Mouse (Mus musculus) midbrain, embryonic 11.5 days (tissue): ENCODE results near the gene Pip4k2a. TPM values are rescaled to one million over a fixed set of nuclear protein-coding genes. Genes with fewer than 3 reads are reported as not detected.

Source experiments
- ATAC-seq: fragments of 200-750 bp; cut with Nextera tagmentation; 2 replicates; pipeline ENCODE4 v1.8.0; 2017; ENCODE audit warnings: moderate TSS enrichment, moderate library complexity; ENCODE audit not compliant: low FRiP score
- DNase-seq: peaks from one replicate; pipeline ENCODE4 v3.0.0; 2015; ENCODE audit warnings: low spot score; ENCODE audit errors: missing footprints
- H3K27ac ChIP-seq: fragments of 300-500 bp; sonication (generic); 2 replicates; pipeline ENCODE4 v1.5.1; 2014; ENCODE audit warnings: low read depth, low read length
- H3K27me3 ChIP-seq: fragments of 300-500 bp; sonication (generic); 2 replicates; pipeline ENCODE4 v1.6.1; 2014; ENCODE audit warnings: mild to moderate bottlenecking, low read length, moderate library complexity, mixed read lengths; ENCODE audit not compliant: control insufficient read depth, insufficient read depth
- H3K36me3 ChIP-seq: fragments of 300-500 bp; sonication (generic); 2 replicates; pipeline ENCODE4 v1.6.1; 2014; ENCODE audit warnings: mild to moderate bottlenecking, low read length, moderate library complexity, mixed read lengths; ENCODE audit not compliant: control insufficient read depth, insufficient read depth
- H3K4me1 ChIP-seq: fragments of 300-500 bp; sonication (generic); 2 replicates; pipeline ENCODE4 v1.6.1; 2014; ENCODE audit warnings: low read length; ENCODE audit not compliant: control insufficient read depth, insufficient read depth
- H3K4me2 ChIP-seq: fragments of 300-500 bp; sonication (generic); 2 replicates; pipeline ENCODE4 v1.6.1; 2014; ENCODE audit warnings: mild to moderate bottlenecking, moderate library complexity
- H3K4me3 ChIP-seq: fragments of 300-500 bp; sonication (generic); 2 replicates; pipeline ENCODE4 v1.5.1; 2014; ENCODE audit warnings: low read depth, low read length
- H3K9ac ChIP-seq: fragments of 300-500 bp; sonication (generic); 2 replicates; pipeline ENCODE4 v1.6.1; 2014; ENCODE audit warnings: low read length
- H3K9me3 ChIP-seq: fragments of 300-500 bp; sonication (generic); 2 replicates; pipeline ENCODE4 v1.6.1; 2016; ENCODE audit warnings: low read length; ENCODE audit not compliant: control insufficient read depth
- WGBS: fragments of 180-500 bp; shearing (Covaris S2); extraction: QIAGEN DNeasy Blood & Tissue Kit; methylation state at CpG from one replicate; pipeline ENCODE4 v1.1.7; 2014; 5-methylcytosine and 5-hydroxymethylcytosine counted together
- polyA plus RNA-seq: library from polyadenylated mRNA; unstranded; fragments of >200 nt; fragmentation: Nextera tagmentation; extraction: Ambion mirVana; gene quantifications from 2 replicates; pipeline ENCODE4 v1.2.1, GENCODE M21; 2014

Pip4k2a gene
- polyA plus RNA-seq, 1 experiment from 2014 or later = 9.7 TPM

GRCm38 (mm10) chr2:19007580-19007979 is 9.7 kb upstream of the Pip4k2a start:
- Histone ChIP-seq H3K36me3 (no peaks in the 10 kb centered on the region), H3K4me3 (no peak overlapping the region), H3K9me3 (no peaks in the 10 kb centered on the region), H3K27me3 (no peaks in the 10 kb centered on the region), H3K27ac (no peak overlapping the region), H3K4me2 (no peak overlapping the region), H3K9ac (no peak overlapping the region), H3K4me1 (no peaks in the 10 kb centered on the region)
- DNase-seq (no peak), ATAC-seq (no peak)
- 85% methylated on average over 4 of the region's 4 CpGs for WGBS

DNA sequence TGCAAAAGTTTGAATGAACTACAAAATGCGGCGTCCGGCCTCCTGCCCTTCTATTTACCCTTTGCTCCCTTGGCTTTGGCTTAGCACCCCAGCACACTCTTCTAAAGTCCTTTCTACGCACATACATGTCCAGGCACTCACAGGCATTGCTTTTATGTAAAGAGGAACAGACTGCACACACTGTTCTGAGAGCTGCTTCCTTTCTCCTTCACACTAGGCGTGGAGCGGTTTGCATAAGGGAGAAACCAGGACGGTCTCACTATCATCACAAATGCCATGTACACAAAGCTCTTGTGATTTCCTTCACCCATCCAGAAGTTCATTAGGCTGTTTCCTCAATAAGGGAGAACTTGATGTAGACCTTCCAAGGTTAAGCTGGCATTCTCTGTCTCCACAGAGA is 8.2 kb upstream of the Pip4k2a start:
- no peaks in the 10 kb centered on the region for H3K27me3 ChIP-seq
- no peaks in the 10 kb centered on the region for H3K36me3 ChIP-seq
- ATAC-seq (no peak), DNase-seq (no peak)
- no peak overlapping the region for H3K4me3 ChIP-seq
- WGBS = 90% methylated on average over 7 of the region's 7 CpGs
- H3K4me2 ChIP-seq = no peak overlapping the region
- H3K9ac ChIP-seq = no peak overlapping the region
- H3K27ac ChIP-seq = no peak overlapping the region
- no peaks in the 10 kb centered on the region for H3K4me1 ChIP-seq
- H3K9me3 ChIP-seq = no peaks in the 10 kb centered on the region

- Histone ChIP-seq H3K27me3 (no peaks in the 10 kb centered on the region), H3K9me3 (no peaks in the 10 kb centered on the region), H3K4me1 (no peaks in the 10 kb centered on the region), H3K27ac (no peak overlapping the region), H3K4me3 (no peak overlapping the region), H3K4me2 (no peak overlapping the region), H3K9ac (no peak overlapping the region), H3K36me3 (no peaks in the 10 kb centered on the region)
- DNase-seq = no peak
- WGBS = 79% methylated on average over 10 of the region's 10 CpGs
- ATAC-seq = no peak
These were observed 6.9 kb upstream of the Pip4k2a start for GRCm38 (mm10) chr2:19004801-19005200.

DNA sequence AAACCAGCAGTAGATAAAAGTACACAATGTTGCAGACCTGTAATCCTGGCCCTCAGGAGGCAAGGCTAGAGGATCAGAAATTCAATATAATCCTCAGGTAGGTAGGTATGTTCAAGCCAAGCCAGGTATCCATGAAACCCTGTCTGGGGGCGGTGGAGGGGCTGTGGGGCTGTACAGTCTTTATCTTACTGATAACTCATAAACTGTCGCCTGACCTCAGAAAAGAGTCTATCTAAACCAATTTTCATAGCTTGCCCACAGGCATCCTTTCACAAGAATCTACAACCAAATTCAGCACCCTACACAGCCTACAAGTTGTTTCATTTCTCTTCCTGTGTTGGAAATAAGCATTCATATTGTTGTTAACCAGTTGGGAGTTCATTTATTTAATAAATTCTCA is 1.5 kb upstream of the Pip4k2a start:
- WGBS = 82% methylated on average over 2 of the region's 2 CpGs
- no peak for ATAC-seq
- Histone ChIP-seq H3K36me3 (no peaks in the 10 kb centered on the region), H3K9ac (no peak overlapping the region), H3K4me1 (peaks cover 12% of the 10 kb centered on the region), H3K4me2 (no peak overlapping the region), H3K27me3 (no peaks in the 10 kb centered on the region), H3K27ac (no peak overlapping the region), H3K4me3 (no peak overlapping the region), H3K9me3 (no peaks in the 10 kb centered on the region)
- DNase-seq = no peak

DNA sequence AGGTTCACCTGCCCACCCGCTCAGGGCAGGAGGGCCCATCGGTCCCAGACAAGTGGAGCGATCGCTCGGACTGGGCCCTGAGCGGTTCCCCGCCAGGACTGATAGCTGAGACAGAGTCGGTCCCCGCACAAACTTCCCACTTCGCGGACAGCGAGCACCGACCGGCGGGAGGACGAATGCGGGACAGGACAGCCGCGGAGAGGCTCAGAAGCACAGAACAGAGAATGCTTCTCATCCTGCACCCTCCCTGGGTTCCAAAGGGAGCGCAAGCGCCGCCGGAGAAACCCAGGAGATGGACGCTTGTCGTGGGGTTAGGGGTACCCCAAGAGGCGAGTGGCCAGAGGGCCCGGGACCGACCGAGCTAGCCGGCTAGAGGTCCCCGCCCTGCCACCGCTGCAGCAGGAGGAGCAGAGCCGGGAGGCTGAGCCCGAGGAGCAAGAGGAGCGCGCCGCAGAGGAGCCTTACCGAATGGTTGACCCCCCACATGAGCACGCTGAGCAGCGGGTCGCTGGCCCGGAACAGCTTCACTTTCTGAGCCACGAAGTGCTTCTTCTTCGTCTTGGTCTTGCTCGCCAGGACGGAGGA is 447 bp downstream of the Pip4k2a start:
- under 1% methylated on average over 46 of the region's 46 CpGs for WGBS
- H3K9me3 ChIP-seq = no peaks in the 10 kb centered on the region
- H3K9ac ChIP-seq = peak overlapping the region; percentile 82
- DNase-seq = peak; percentile 97
- H3K4me2 ChIP-seq = peak overlapping the region; percentile 96
- H3K36me3 ChIP-seq = no peaks in the 10 kb centered on the region
- H3K4me3 ChIP-seq = peak overlapping the region; percentile 72
- peak; percentile 78 for ATAC-seq
- peaks cover 12% of the 10 kb centered on the region for H3K4me1 ChIP-seq
- H3K27ac ChIP-seq = peak overlapping the region; percentile 82
- no peaks in the 10 kb centered on the region for H3K27me3 ChIP-seq

- no peaks in the 10 kb centered on the region for H3K27me3 ChIP-seq
- peaks cover 12% of the 10 kb centered on the region for H3K4me1 ChIP-seq
- under 1% methylated on average over 25 of the region's 25 CpGs for WGBS
- H3K9me3 ChIP-seq = no peaks in the 10 kb centered on the region; the same call in 1 of the 2 replicates
- no peak for ATAC-seq
- H3K36me3 ChIP-seq = no peaks in the 10 kb centered on the region
- peak overlapping the region; percentile 82 for H3K9ac ChIP-seq
- DNase-seq = peak; percentile 92
- no peak overlapping the region for H3K27ac ChIP-seq
- peak overlapping the region; percentile 72 for H3K4me3 ChIP-seq
- peak overlapping the region; percentile 96 for H3K4me2 ChIP-seq
These were observed 1.3 kb downstream of the Pip4k2a start for GRCm38 (mm10) chr2:18996451-18997211.

DNA sequence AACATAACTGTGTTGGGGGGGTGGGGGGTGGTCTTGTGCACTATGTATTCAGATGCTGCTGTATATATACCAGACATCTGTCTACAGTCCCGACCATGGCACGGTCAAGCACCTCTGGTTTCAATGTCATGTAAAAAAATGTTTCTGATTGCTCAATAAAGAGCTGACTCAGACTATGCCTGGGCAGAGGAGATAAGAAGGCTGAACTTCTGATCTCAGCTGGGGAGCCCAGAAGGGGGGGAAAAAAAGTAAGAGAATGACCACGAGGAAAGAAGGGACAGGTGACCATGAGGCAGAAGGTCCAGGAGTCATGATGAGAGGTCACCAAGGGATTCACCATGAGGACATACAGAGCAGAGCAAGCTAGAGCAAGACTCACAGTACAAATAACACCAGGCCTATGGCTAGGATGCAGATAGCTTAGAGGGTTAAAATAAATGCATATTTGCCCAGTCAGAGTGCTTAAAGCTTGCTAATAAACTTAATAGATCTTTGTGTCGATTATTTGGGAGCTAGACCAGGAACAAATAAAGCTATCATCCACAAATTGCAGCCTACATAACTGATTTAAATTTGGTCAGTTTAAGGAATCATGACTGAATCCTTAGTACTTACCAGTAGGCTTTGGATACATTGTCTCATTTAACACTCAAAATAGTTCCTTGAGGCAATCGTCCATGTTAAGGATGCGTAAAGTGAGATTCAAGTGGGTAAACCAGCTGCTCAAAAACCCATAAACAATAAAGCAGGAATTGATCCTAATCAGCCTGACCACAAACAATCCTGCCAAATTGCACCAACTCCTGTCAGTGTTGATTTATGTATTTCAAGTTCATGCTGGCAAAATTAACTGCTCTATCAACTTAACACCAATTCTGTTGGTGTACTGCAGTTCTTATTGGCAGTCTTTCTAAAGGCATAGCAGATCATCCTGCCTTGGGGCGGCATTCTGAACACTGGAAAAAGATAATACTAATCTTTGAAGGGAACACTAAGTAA is 5.1 kb downstream of the Pip4k2a start:
- Histone ChIP-seq H3K36me3 (no peaks in the 10 kb centered on the region), H3K27me3 (no peaks in the 10 kb centered on the region), H3K4me2 (no peak overlapping the region), H3K9me3 (no peaks in the 10 kb centered on the region; the same call in 1 of the 2 replicates), H3K27ac (no peak overlapping the region), H3K4me3 (no peak overlapping the region), H3K4me1 (peaks cover 7% of the 10 kb centered on the region), H3K9ac (no peak overlapping the region)
- DNase-seq = no peak
- ATAC-seq = no peak
- 87% methylated on average over 7 of the region's 7 CpGs for WGBS

DNA sequence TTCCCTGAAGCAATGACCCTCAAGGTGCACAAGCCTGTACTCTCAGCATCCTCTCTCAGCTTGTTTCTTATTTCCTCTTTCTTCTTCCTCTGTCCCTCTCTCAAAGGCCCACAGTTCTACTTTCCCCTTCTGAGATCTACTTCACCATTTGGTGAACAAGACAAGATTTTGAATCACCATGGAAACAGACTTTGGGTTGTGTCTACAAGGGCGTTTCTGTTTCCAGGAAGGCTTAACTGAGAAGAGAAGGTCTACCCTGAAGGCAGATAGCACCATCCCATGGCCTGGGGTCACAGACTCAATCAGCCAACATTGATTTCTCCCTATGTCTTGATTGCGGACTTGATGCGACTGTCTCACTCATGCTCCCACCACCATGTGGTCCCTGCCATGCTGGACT is 9.0 kb downstream of the Pip4k2a start:
- no peak overlapping the region for H3K27ac ChIP-seq
- H3K4me1 ChIP-seq = no peaks in the 10 kb centered on the region
- no peaks in the 10 kb centered on the region for H3K27me3 ChIP-seq
- no peak overlapping the region for H3K4me3 ChIP-seq
- DNase-seq = no peak
- no peaks in the 10 kb centered on the region; the same call in 1 of the 2 replicates for H3K9me3 ChIP-seq
- no peak for ATAC-seq
- no peak overlapping the region for H3K4me2 ChIP-seq
- no peak overlapping the region for H3K9ac ChIP-seq
- no peaks in the 10 kb centered on the region for H3K36me3 ChIP-seq
- 88% methylated on average over 3 of the region's 3 CpGs for WGBS
